Mouse (Mus musculus): ENCODE data around the gene Ddx54. TPM values are rescaled to one million over a fixed set of nuclear protein-coding genes. Genes with fewer than 3 reads are reported as not detected.

Ddx54 gene
- polyA plus RNA-seq, 1 experiment from 2014 or later: 41.9 TPM

DNA sequence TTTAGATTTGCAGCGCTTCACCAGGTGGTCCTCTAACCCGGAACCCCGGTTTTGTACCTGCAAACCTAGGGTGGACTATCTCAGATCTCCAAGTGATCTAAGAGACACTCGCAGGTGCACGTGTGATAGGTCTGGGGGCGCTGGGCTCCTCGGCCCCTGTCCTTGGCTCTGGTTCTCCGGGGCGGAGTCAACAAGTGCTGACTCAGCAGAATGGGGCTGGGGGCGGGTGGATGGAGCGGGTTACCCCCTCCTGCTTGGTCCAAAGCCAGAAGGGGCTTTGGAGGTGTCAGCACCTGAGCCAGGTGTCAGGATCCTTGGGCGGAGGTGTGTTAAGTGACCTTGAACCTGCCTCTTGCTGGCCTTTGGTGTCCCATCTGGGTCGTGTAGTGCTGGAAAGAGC, 37.4 kb downstream of the Ddx54 start:
- Histone ChIP-seq H3K27me3 (ENCODE audit: control insufficient read depth, insufficient read depth, low read length) (peaks cover 26% of the 10 kb centered on the region), H3K4me2 (ENCODE audit: low read depth, low read length) (no peak overlapping the region), H3K4me3 (replicated peaks; ENCODE audit: low read length) (no peak overlapping the region), H3K9ac (ENCODE audit: low read length) (no peak overlapping the region), H3K4me1 (ENCODE audit: control insufficient read depth, insufficient read depth, low read length) (peaks cover 8% of the 10 kb centered on the region; the same call in 1 of the 2 replicates), H3K27ac (ENCODE audit: low read length) (no peak overlapping the region), H3K36me3 (ENCODE audit: control insufficient read depth, insufficient read depth, low read length) (no peaks in the 10 kb centered on the region), H3K9me3 (replicated peaks; ENCODE audit: control insufficient read depth, low read length) (no peaks in the 10 kb centered on the region)
- no peak for ATAC-seq (ENCODE audit: insufficient read depth, low FRiP score)
- 19% methylated on average over 13 of the region's 13 CpGs for WGBS

DNA sequence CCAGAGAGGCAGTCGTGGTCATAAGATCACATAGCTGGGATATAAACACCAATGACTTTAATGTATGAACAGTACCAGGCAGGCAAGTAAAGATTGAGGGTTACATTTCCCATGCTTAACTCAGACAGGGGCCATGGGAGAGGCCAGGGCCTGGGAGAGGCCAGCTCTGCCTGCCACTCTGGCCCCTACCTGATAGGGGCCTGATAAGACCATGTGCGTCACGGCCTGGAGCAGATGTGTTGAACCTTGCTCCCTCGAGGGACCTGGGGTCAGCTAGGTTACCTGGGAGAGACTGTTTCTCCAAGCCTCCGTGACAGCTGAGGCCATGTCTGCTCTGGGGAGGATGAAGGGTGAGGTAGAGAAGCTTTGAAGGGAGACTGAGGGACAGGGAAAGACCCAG, 38.7 kb downstream of the Ddx54 start:
- Histone ChIP-seq H3K4me1 (ENCODE audit: control insufficient read depth, insufficient read depth, low read length) (peaks cover 8% of the 10 kb centered on the region; the same call in 1 of the 2 replicates), H3K4me2 (ENCODE audit: low read depth, low read length) (no peak overlapping the region), H3K4me3 (replicated peaks; ENCODE audit: low read length) (no peak overlapping the region), H3K27ac (ENCODE audit: low read length) (no peak overlapping the region), H3K27me3 (ENCODE audit: control insufficient read depth, insufficient read depth, low read length) (peaks cover 26% of the 10 kb centered on the region), H3K36me3 (ENCODE audit: control insufficient read depth, insufficient read depth, low read length) (no peaks in the 10 kb centered on the region), H3K9me3 (replicated peaks; ENCODE audit: control insufficient read depth, low read length) (no peaks in the 10 kb centered on the region), H3K9ac (ENCODE audit: low read length) (no peak overlapping the region)
- ATAC-seq (ENCODE audit: insufficient read depth, low FRiP score): no peak
- WGBS: 40% methylated on average over 5 of the region's 5 CpGs

DNA sequence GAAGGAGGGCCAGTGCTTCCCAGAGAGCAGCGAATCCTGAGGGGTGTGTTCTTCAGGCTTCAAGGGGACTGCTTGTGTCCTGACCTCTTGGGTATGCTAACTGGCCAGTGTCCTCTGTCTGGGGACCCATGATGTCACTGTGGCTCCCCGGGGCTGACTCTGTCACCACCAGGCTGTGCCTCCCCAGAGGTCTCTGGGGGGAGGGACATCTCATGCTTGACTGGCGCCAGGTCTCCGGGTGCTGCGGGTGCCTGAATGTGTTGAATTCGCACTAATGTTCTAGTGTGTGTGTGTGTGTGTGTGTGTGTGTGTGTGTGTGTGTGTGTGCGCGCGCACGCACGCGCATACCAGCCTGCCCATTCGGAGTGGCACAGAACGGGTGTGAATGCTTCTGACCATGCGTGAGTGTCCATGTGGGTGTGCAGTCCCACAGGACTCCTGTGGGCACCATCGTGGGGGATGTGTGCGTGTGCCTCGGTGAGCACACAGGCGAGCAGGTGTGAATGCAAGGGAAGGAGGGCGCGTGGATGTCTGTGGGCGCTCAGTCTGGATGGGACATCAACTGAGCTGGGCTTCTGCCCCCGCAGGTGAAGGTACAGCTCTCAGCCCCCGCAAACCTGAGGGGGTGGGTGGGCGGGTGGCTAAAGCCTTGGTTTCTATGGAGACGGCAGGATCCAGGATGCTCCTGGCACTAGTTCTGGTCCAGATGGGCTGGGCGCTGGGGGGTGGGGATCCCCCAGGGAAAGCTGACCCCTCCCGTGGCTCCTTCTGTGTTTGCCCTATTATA, 40.6 kb downstream of the Ddx54 start:
- ATAC-seq (ENCODE audit: insufficient read depth, low FRiP score): no peak
- Histone ChIP-seq H3K27me3 (ENCODE audit: control insufficient read depth, insufficient read depth, low read length) (peaks cover 21% of the 10 kb centered on the region), H3K4me2 (ENCODE audit: low read depth, low read length) (no peak overlapping the region), H3K9ac (ENCODE audit: low read length) (no peak overlapping the region), H3K4me1 (ENCODE audit: control insufficient read depth, insufficient read depth, low read length) (peaks cover 8% of the 10 kb centered on the region; the same call in 1 of the 2 replicates), H3K27ac (ENCODE audit: low read length) (no peak overlapping the region), H3K9me3 (replicated peaks; ENCODE audit: control insufficient read depth, low read length) (no peaks in the 10 kb centered on the region), H3K36me3 (ENCODE audit: control insufficient read depth, insufficient read depth, low read length) (no peaks in the 10 kb centered on the region), H3K4me3 (replicated peaks; ENCODE audit: low read length) (no peak overlapping the region)
- 74% methylated on average over 28 of the region's 28 CpGs for WGBS

DNA sequence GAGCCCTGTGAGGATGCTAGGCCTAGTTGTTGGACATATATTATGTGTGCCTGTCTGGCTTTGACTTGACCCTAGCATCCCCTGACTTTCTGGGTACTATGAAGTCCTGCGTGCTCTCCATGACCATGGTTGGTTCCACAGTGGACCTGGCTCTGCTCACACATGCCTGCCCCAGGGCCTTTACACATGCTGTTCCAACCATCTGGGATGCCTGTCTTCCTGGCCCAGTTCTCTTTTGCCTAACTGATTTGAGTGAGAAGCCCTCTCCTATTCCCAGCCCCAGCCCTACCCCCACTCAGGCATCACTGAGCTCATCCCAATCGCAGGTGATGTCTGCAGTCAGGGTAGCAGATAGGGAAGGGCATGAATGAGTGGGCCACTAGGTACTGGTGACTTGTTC, 41.3 kb downstream of the Ddx54 start:
- 90% methylated on average over 2 of the region's 2 CpGs for WGBS
- H3K4me3 ChIP-seq (replicated peaks; ENCODE audit: low read length): no peak overlapping the region
- ATAC-seq (ENCODE audit: insufficient read depth, low FRiP score): no peak

DNA sequence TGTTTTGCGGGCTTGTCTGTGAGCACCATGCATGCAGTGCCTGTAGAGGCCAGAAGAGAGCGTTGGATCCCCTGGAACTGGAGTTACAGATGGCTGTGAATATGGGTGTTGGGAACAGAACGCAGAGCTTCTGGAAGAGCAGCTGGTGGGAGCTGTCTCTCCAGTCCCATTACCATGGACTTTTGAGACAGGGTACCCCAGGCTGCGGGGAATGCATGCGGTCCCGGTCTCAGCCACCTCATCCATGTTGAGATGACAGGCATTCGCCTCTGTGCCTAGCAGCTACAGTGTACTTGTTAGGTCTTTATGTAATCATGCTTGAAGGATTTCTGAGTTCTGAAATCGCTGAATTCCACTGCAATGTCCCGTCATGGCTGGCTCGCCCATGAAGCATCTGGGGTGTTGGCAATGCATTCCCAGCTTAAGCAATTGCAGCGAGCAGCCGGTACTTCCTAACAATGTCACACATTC, 43.8 kb downstream of the Ddx54 start:
- no peak overlapping the region for H3K27ac ChIP-seq (ENCODE audit: low read length)
- H3K36me3 ChIP-seq (ENCODE audit: control insufficient read depth, insufficient read depth, low read length): no peaks in the 10 kb centered on the region
- H3K4me3 ChIP-seq (replicated peaks; ENCODE audit: low read length): no peak overlapping the region
- no peak overlapping the region for H3K4me2 ChIP-seq (ENCODE audit: low read depth, low read length)
- no peaks in the 10 kb centered on the region for H3K27me3 ChIP-seq (ENCODE audit: control insufficient read depth, insufficient read depth, low read length)
- 81% methylated on average over 12 of the region's 12 CpGs for WGBS
- H3K9me3 ChIP-seq (replicated peaks; ENCODE audit: control insufficient read depth, low read length): no peaks in the 10 kb centered on the region
- ATAC-seq (ENCODE audit: insufficient read depth, low FRiP score): no peak
- H3K4me1 ChIP-seq (ENCODE audit: control insufficient read depth, insufficient read depth, low read length): no peaks in the 10 kb centered on the region
- no peak overlapping the region for H3K9ac ChIP-seq (ENCODE audit: low read length)

More for the DNA sequence above, 41.3 kb downstream of the Ddx54 start:
- Histone ChIP-seq H3K36me3 (ENCODE audit: control insufficient read depth, insufficient read depth, low read length) (no peaks in the 10 kb centered on the region), H3K9ac (ENCODE audit: low read length) (no peak overlapping the region), H3K4me1 (ENCODE audit: control insufficient read depth, insufficient read depth, low read length) (peaks cover under 1% of the 10 kb centered on the region; the same call in 1 of the 2 replicates), H3K27me3 (ENCODE audit: control insufficient read depth, insufficient read depth, low read length) (peaks cover 14% of the 10 kb centered on the region), H3K27ac (ENCODE audit: low read length) (no peak overlapping the region), H3K9me3 (replicated peaks; ENCODE audit: control insufficient read depth, low read length) (no peaks in the 10 kb centered on the region), H3K4me2 (ENCODE audit: low read depth, low read length) (no peak overlapping the region)

DNA sequence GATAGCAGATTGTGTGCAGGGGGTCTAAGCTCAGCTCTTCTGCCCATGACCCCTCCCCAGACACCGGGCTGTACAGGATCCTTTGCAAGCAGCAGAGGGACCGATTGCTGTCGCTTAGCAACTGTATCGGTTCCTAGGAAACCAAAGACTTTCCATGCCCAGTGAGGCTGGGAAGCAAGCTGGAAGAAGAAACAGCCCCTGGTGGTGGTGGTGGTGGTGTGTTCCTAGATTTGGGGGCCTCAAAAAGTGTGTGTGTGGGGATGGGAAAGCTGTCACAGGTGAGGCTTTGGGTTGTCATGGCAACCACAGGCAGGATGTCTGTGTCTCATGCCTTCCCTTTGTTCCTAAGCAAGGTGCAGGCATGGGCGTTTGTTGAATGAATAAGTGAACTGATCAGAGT, 48.3 kb downstream of the Ddx54 start:
- no peak overlapping the region for H3K4me2 ChIP-seq (ENCODE audit: low read depth, low read length)
- no peak overlapping the region for H3K4me3 ChIP-seq (replicated peaks; ENCODE audit: low read length)
- 45% methylated on average over 5 of the region's 5 CpGs for WGBS
- H3K27ac ChIP-seq (ENCODE audit: low read length): no peak overlapping the region
- H3K36me3 ChIP-seq (ENCODE audit: control insufficient read depth, insufficient read depth, low read length): no peaks in the 10 kb centered on the region
- H3K4me1 ChIP-seq (ENCODE audit: control insufficient read depth, insufficient read depth, low read length): no peaks in the 10 kb centered on the region
- H3K9ac ChIP-seq (ENCODE audit: low read length): no peak overlapping the region
- no peaks in the 10 kb centered on the region for H3K27me3 ChIP-seq (ENCODE audit: control insufficient read depth, insufficient read depth, low read length)
- no peak for ATAC-seq (ENCODE audit: insufficient read depth, low FRiP score)
- no peaks in the 10 kb centered on the region for H3K9me3 ChIP-seq (replicated peaks; ENCODE audit: control insufficient read depth, low read length)

DNA sequence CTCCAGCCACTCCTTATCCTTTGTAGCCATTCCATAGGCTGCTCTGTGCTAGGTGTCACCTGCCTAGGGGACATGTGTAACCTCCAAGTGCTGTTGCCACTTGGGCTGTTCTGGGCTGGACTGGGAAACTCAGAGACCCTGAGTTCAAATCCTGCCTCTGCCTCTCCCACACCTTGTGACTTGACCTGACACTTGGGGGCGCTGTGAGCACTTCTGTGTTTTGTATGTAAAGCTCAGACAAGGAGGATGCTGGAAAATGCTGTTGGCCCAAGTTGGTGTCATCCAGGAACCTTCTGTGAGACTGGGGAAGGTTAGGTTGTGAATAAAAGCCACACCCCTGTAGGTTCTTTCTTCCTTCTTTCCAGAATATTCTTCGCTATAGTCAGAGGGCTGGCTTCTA, 52.3 kb downstream of the Ddx54 start:
- no peaks in the 10 kb centered on the region for H3K9me3 ChIP-seq (replicated peaks; ENCODE audit: control insufficient read depth, low read length)
- H3K4me1 ChIP-seq (ENCODE audit: control insufficient read depth, insufficient read depth, low read length): no peaks in the 10 kb centered on the region
- ATAC-seq (ENCODE audit: insufficient read depth, low FRiP score): no peak
- H3K27me3 ChIP-seq (ENCODE audit: control insufficient read depth, insufficient read depth, low read length): peaks cover 6% of the 10 kb centered on the region; the same call in 1 of the 2 replicates
- H3K27ac ChIP-seq (ENCODE audit: low read length): no peak overlapping the region
- WGBS: 55% methylated on average over 2 of the region's 2 CpGs
- H3K9ac ChIP-seq (ENCODE audit: low read length): no peak overlapping the region
- H3K36me3 ChIP-seq (ENCODE audit: control insufficient read depth, insufficient read depth, low read length): no peaks in the 10 kb centered on the region
- H3K4me2 ChIP-seq (ENCODE audit: low read depth, low read length): no peak overlapping the region
- no peak overlapping the region for H3K4me3 ChIP-seq (replicated peaks; ENCODE audit: low read length)

DNA sequence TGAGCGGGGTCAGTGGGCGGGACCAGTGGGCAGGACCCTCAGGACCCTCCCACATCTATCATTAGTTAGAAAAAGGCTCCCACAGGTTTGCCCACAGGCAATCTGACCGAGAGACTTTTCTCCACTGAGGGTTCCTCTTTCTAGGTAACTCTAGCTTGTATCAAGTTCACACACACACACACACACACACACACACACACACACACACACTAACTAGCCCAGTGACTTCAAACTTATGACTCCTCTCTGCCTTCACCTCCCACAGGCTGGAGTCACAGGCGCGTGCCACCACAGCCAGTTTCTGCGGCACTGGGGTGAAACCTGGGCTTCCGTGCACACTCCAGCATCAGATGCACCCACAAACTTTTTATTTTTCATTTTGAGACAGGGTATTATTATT, 56.2 kb downstream of the Ddx54 start:
- no peak overlapping the region for H3K9ac ChIP-seq (ENCODE audit: low read length)
- no peaks in the 10 kb centered on the region for H3K9me3 ChIP-seq (replicated peaks; ENCODE audit: control insufficient read depth, low read length)
- H3K27me3 ChIP-seq (ENCODE audit: control insufficient read depth, insufficient read depth, low read length): peaks cover 6% of the 10 kb centered on the region; the same call in 1 of the 2 replicates
- ATAC-seq (ENCODE audit: insufficient read depth, low FRiP score): no peak
- WGBS: 76% methylated on average over 7 of the region's 7 CpGs
- H3K4me3 ChIP-seq (replicated peaks; ENCODE audit: low read length): no peak overlapping the region
- H3K4me1 ChIP-seq (ENCODE audit: control insufficient read depth, insufficient read depth, low read length): no peaks in the 10 kb centered on the region
- no peaks in the 10 kb centered on the region for H3K36me3 ChIP-seq (ENCODE audit: control insufficient read depth, insufficient read depth, low read length)
- H3K27ac ChIP-seq (ENCODE audit: low read length): no peak overlapping the region
- no peak overlapping the region for H3K4me2 ChIP-seq (ENCODE audit: low read depth, low read length)

DNA sequence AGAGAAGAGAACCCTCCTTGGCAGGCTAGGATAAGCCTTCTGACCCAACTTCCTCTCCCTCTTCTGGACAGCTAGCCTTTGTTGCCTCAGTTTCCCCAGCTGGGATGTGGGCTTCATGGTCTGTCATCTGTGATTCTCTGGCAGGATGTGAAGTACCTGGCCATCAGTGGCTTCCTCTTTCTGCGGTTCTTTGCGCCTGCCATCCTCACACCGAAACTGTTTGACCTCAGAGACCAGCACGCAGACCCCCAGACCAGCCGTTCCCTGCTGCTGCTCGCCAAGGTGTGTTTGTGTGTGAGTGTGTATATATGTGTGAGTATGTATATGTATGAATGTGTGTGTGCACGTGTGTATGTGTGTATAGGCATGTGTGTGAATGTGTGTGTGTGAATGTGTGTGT, 57.6 kb downstream of the Ddx54 start:
- Histone ChIP-seq H3K4me3 (replicated peaks; ENCODE audit: low read length) (no peak overlapping the region), H3K4me1 (ENCODE audit: control insufficient read depth, insufficient read depth, low read length) (no peaks in the 10 kb centered on the region), H3K4me2 (ENCODE audit: low read depth, low read length) (no peak overlapping the region), H3K9me3 (replicated peaks; ENCODE audit: control insufficient read depth, low read length) (no peaks in the 10 kb centered on the region), H3K27me3 (ENCODE audit: control insufficient read depth, insufficient read depth, low read length) (peaks cover 6% of the 10 kb centered on the region; the same call in 1 of the 2 replicates), H3K9ac (ENCODE audit: low read length) (no peak overlapping the region), H3K27ac (ENCODE audit: low read length) (no peak overlapping the region), H3K36me3 (ENCODE audit: control insufficient read depth, insufficient read depth, low read length) (no peaks in the 10 kb centered on the region)
- WGBS: 81% methylated on average over 7 of the region's 7 CpGs
- ATAC-seq (ENCODE audit: insufficient read depth, low FRiP score): no peak

Data from stomach, embryonic 16.5 days (tissue).